Mouse (Mus musculus) 416B (cell line): ENCODE measurements around the gene Efcab9.

Source experiments
- DNase-seq: peaks from one replicate; pipeline ENCODE4 v3.0.0; 2011; ENCODE audit warnings: low read depth

The Efcab9 gene

DNA sequence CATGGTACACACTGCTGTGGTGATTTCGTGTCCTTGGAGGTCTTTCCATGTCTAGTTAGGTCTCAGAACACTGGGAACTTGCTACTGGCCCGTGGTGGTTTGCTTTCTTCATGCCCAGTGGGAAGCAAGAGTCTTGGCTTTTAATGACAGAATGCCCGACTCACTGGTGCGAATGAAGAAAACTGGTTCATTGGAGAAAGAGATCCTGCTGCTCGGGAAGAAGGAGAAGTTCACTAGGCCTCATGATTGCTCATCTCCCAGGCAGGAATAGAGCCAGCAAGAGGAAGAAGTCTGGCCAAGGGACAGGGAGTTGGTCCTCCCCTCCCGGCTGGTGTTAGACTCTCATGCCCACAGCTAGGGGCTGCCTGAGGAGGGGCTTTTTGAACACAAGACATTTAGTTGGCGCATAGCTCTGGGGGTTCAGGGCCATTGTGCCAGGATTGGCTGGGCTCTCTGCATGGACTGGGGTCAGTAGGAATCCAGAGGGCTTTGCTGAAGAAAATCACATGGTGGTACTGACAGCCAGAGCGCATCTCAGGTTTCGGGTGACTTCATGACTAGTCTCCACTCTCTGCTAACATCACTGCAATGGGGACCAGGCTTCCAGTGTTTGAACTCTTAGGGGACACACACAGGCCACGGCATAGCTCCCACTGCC is 24.6 kb upstream of the Efcab9 start:
- no peak for DNase-seq

DNA sequence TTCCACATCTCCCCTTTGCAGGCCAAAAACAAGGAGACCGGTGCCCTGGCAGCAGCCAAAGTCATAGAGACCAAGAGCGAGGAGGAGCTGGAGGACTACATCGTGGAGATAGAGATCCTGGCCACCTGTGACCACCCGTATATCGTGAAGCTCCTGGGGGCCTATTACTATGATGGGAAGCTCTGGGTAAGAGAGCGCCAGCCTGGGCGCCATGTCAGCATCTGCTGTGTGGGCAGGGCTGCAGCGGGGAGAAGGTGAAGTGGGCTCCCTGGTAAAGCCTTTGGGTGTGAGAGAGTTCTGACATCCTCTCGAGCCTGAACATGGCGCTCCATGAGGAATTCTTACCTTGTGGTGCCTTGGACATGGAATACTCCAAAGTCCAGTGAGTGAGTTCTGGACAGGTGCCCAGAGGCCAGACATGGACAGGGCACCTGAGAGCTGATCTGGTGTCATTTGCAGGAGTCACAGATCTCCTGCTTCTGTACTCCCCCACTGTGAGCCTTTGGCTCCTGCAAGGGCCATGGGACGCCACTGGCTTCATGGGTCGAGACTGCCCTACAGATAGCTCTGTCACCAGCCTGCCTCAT is 23.3 kb upstream of the Efcab9 start:
- DNase-seq: no peak

DNA sequence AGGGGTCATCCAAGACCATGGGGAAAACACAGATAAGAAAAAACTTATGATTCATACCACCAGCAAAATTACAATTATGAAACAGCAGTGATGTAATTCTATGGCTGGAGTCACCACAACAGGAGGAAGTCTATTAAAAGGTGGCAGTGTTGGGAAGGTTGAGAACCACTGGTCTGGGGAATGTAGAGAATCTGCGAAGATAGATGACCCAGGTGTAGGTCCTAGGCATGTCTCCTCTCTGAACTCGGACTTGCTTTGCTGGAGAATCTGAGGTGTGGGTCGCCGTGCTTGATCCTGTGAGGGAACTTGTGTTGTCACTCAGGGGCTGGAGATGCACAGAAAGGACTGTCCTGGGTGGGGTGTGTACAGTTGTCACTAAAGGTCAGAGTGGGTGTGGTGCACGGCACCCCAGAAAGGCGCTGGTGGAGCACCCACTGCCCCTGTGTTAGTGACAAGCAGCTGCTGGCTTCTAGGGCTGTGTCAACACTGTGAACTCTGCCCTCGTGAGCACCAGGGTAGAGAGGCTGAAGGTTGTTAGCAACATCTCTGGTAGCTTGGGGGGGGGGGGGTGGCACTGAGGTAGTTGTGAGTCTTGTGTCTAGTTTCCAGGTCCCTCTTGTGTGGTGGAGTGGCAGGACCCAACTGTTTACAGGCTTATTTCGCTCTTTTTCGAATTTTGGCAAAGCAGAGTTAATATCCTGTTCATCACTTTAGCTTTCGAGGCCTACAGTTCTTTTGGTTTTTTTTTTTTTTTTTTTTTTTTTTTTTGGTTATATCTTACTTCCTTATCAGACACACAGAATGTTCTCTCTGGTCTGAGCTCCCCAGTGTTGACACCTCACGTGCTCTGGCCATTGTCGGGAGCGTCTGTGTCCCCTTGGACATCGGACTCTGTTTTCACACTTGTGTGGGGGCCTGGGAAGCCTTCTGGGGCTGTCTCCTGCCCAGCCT is 22.5 kb upstream of the Efcab9 start:
- DNase-seq: peak; percentile 80

DNA sequence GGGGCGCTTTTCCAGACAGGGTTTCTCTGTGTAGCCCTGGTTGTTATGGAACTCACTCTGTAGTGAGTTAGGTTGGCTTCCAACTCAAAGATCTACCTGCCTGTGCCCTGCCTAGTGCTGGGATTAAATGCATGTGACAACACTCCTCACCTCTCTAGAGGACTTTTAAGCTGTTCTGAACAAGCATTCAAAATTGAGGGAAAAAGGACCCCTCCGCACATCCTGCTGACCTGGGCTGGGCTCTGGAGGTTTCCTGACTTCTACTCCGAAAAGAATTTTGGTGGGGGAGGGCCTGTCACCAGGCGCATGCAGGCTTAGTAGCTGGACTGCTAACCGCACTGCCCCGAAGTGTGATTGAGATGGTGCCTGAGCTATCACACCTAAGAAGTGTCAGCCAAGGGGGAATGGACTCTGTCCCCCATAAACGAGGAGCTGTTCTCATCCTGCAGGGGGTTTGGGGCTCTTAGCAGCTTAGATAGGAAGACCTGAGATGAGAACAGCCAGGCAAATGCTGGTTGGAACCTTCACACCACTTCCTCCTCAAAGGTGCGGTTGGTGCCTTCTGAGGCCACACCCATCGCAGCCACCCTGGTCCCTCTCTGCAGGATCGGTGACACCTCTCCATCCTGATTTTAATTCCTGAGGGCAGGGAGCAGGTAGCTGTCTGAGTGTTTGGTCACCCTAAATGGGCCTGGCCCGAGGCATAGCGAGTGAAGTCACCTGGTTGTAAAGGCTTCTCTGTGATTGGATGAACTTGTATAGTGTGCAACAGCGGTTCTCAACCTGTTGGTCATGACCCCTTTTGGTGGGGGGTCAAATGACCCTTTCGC is 21.6 kb upstream of the Efcab9 start:
- no peak for DNase-seq

- DNase-seq: no peak
Measured at GRCm38 (mm10) chr11:32552401-32553090, 20.7 kb upstream of the Efcab9 start.

DNA sequence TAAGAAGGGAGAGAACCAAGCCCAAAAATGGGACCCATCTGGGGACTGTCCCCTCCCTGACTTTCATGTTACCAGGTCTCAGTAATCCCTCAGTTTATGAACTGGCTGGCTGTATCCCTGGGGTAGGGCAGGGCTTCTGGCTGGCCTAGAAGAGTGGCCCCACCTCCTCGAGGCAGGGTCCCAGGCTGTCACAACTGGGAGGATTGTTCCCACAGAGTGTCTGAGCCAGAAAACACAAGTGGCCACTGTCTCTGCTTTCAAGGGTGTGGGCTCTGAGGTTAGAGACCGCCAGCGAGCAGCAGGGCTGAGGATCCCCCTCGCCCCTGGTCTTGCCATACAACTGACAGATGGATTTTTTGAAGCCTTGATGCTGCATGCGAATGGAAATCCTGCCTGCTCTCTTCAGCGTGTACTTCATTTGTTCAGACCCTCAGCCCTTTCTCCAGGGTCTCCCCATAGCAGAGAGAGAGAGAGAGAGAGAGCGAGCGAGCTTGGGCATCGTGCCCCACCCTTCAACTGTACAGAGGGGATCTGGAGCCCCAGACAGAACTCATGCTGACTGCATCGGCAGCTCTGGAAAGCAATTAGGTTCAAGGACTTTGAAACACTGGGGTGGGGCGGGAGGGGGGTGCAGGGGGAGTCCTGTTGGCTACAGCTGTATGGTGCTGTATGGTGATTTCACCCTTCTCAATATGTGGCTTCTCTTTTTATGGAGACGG is 19.9 kb upstream of the Efcab9 start:
- DNase-seq: no peak

DNA sequence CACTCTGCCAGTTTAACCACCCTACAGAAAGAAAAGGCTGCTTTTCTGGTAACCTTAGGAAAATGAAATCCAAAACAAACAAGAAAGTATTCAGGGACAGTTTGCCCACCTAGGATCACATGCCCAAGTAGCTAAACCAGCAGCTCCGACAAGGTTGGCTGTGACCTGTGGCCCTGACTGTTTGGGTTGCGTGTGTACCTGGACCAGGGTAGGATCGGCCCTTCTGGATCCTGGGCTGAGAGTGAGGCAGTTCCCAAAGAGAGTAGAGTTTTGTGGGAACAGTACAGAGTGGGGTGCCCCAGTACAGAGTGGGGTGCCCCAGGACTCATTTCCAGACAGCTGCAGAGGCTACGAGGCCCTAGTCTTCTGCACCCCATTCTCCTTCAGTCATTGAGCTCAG is 19.2 kb upstream of the Efcab9 start:
- no peak for DNase-seq

DNA sequence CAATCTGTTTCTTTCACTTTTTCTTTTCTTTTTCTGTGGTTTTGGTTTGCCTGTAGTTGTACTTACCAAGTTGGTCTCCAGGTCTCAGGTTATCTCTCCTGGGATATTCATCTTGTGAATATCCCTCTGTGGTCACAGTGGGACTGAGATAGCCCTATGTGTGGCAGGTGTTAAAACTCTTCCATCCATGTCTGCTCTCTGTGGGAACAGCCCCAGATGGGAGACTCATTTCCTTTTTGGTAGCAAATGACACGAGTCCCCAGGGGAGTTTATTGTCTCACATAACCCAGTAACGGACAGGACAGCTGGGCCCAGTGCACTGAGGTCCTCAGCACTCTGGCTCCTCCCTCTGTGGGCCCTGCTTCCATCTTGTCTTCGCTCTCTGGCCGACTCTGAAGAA is 18.2 kb upstream of the Efcab9 start:
- DNase-seq: no peak

DNA sequence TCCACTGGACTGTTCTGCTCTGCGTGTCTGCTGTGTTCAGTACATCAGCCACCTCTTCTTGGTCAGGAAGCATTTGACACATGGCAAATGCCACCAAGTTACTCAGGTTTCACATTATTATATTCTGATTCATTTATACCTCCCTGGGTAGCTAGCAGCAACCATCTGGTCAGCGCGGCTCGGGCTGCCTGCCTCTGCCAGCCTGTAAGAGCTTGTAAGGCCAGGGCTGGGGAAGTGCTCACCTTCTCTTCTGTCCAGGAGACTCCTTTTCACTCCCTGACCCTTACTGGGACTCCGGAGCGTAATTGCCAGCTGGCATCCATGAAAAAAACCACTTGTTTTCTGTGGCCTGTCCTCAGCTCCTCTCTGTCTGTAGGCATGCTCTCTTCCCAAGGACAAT is 17.4 kb upstream of the Efcab9 start:
- no peak for DNase-seq

DNA sequence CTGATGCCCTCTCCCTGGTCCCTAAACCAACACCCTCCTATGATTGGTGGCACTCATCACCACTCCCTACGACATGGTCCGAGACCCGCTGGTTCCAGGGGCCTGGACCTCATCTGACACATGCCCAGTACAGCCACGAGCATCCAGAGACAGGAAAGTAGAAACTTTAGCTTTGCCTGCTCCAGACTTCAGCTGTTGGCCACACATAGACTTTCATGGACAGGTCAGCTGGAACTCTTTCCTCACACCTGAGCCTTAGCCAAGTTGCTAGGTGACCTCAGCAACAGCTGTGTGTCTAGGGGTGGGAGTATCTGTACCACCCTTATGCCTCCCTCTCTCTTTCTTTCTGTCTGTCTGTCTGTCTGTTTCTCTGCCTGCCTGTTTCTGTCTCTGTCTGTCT is 16.4 kb upstream of the Efcab9 start:
- DNase-seq: no peak

GRCm38 (mm10) chr11:32547391-32547947 is 15.6 kb upstream of the Efcab9 start:
- DNase-seq: no peak

DNA sequence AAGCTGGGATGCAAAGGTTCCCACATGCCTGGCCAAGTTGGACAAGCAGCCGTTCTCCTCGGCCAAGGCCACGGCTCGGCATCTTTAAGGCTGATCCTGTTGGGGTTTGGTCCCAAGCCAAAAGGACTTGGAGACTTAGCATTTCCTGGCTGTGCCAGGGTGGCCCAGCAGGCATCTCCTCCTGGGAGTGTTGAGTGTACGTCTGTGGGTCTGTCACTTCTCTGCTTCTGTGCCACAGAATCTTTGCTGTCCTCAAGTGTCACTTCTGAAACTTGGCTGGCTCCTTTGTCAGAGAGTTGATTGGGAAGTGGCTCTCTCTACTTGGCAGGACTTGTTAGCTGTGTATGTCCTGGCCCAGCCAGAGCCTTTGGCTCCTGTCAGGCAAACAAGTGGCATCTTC is 14.6 kb upstream of the Efcab9 start:
- DNase-seq: no peak

- no peak for DNase-seq
Measured at GRCm38 (mm10) chr11:32545605-32546004, 13.7 kb upstream of the Efcab9 start.

DNA sequence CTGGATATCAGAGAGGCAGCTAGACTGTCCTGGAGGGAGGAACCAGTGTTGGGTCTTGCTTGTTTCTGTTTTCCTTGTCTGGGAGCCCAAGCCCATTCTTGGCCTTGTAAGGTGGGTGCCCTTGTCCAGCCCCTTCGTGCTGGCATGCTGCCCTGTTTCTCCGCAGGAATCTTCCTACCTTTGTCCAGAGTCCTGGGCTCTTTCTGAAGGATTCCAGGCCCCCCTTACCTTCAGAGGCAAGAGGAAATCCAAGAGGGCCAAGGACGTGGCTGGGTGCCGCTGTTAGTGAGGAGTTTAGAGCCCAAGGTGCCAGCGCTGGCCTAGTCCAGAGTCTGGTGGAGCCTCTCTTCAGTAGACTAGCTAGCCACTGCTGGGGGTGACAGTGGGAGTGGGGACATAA is 12.6 kb upstream of the Efcab9 start:
- DNase-seq: no peak

DNA sequence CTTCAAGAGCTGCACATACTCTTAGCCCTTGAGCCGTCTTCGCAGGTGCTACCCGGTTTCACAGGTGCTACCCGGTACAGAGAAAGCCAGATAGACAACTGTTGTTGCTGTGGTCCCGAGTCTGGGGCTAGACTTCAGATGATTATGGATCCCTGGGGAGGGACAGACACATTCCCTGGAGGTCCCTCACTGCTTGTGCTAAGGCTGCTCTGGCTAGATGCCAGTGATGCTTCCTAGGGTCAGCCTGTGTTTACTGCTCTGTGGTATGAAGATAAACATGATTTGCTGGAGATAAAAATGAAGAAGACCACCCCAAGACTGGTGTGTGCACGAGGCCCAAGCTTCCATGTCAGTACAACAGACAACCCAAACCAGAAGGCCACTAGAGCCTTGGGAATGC is 12.2 kb upstream of the Efcab9 start:
- no peak for DNase-seq

DNA sequence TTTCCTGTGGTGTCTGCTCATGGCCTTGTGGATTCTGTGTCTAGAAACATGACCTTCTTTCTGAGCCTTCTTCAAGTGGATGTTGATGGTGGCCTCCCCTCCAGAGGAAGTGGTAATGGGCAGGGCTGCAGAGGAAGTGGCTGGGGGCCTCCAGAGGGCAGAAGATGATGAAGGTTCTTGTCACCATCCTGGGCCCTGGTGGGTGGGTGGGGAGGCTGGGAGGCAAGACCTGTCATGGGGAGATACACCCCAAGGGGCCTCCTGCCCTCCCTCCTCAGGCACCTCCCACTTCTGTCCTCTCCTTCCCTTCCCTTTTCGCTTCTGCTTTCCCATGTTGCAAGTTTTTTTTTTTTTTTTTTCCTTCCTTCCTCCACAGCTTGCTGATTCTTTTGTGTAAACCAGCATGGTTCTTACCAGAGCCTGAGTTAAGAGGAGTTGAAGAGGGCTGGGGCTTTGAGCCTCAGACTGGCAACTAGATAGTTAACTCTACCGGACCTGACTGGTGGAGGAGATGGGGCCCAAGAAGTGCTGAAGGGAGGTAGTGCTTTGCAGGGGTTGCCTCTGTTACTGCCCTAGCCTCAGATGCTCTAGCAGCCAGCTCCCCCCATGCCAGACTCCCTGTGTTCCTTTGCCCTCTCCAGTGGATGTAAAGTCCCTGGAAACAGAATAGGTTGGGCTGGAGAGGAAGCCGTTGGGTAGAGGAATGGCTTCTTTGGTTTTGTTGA is 11.0 kb upstream of the Efcab9 start:
- peak; percentile 95 for DNase-seq

DNA sequence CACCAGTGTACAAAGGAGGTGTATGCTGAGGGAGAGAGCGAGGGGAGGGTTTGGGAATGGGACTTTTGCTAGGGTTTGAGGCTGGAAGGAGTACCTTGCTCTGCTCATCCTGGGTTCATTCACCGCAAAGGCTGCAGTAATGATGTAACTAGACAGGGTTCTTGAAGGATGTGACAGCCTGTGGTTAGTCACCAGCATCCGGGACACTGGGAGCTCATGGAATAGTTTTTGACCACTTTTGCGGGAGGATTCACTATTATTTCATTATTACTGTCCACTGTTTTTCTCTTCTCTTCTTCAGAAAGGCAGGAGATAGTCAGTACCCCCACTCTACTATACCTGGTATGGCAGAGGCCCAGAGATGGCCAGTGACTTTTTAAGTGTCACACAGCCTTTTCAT is 10.3 kb upstream of the Efcab9 start:
- peak; percentile 60 for DNase-seq

GRCm38 (mm10) chr11:32540463-32540862 is 8.6 kb upstream of the Efcab9 start:
- no peak for DNase-seq

- no peak for DNase-seq
Measured at GRCm38 (mm10) chr11:32539717-32540116, 7.8 kb upstream of the Efcab9 start.

DNA sequence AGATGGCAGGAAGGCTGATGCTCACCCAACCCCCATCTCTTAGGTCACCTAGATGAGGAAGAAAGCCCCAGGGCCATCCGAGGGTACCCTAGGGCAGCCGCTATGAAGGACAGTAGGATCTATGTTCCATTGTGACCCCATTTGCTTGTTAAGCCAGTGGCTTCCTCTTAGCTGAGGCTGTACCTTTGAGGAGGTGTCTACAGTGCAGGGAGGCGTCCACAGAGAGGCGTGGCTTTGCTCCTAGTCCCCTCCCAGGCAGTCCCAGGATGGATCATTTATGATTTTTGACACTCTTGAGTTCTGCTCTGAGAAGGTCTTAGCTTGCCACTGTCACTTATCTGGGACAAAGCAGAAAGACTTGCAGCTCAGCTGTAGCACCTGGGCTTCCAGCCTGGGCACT is 7.0 kb upstream of the Efcab9 start:
- DNase-seq: no peak
